Mouse (Mus musculus) hindbrain, embryonic 15.5 days (tissue): ENCODE measurements around the gene Chrm1. TPM values are rescaled to one million over a fixed set of nuclear protein-coding genes. Genes with fewer than 3 reads are reported as not detected.

Source experiments
- ATAC-seq: fragments of 200-750 bp; cut with Nextera tagmentation; 2 replicates; pipeline ENCODE4 v1.8.0; 2017; ENCODE audit warnings: low read depth, moderate number of reproducible peaks, moderate TSS enrichment; ENCODE audit not compliant: low FRiP score
- H3K27ac ChIP-seq: fragments of 300-500 bp; sonication (generic); replicated peaks from 2 replicates; pipeline ENCODE4 v1.5.1; 2015; ENCODE audit warnings: mild to moderate bottlenecking, inconsistent platforms
- H3K27me3 ChIP-seq: fragments of 300-500 bp; sonication (generic); 2 replicates; pipeline ENCODE4 v1.6.1; 2015; ENCODE audit warnings: control low read depth, inconsistent platforms
- H3K36me3 ChIP-seq: fragments of 300-500 bp; sonication (generic); 2 replicates; pipeline ENCODE4 v1.6.1; 2015; ENCODE audit warnings: control low read depth, inconsistent platforms
- H3K4me1 ChIP-seq: fragments of 300-500 bp; sonication (generic); replicated peaks from 2 replicates; pipeline ENCODE4 v1.6.1; 2015; ENCODE audit warnings: control low read depth, inconsistent platforms
- H3K4me2 ChIP-seq: fragments of 300-500 bp; sonication (generic); 2 replicates; pipeline ENCODE4 v1.6.1; 2015; ENCODE audit warnings: moderate library complexity, mild to moderate bottlenecking, inconsistent platforms
- H3K4me3 ChIP-seq: fragments of 300-500 bp; sonication (generic); 2 replicates; pipeline ENCODE4 v1.5.1; 2015; ENCODE audit warnings: mild to moderate bottlenecking, inconsistent platforms
- H3K9ac ChIP-seq: fragments of 300-500 bp; sonication (generic); 2 replicates; pipeline ENCODE4 v1.6.1; 2015; ENCODE audit warnings: inconsistent platforms
- H3K9me3 ChIP-seq: fragments of 300-500 bp; sonication (generic); 2 replicates; pipeline ENCODE4 v1.6.1; 2016; ENCODE audit warnings: control low read depth, inconsistent platforms
- WGBS: fragments of 180-500 bp; shearing (Covaris S2); methylation state at CpG from one replicate; pipeline ENCODE4 v1.1.7; 2015; 5-methylcytosine and 5-hydroxymethylcytosine counted together
- polyA plus RNA-seq: library from polyadenylated mRNA; unstranded; fragments of >200 nt; fragmentation: Nextera tagmentation; extraction: Ambion mirVana; gene quantifications from 2 replicates; pipeline ENCODE4 v1.2.1, GENCODE M21; 2015

Gene Chrm1
- polyA plus RNA-seq, 1 experiment from 2014 or later: 0.54 TPM

DNA sequence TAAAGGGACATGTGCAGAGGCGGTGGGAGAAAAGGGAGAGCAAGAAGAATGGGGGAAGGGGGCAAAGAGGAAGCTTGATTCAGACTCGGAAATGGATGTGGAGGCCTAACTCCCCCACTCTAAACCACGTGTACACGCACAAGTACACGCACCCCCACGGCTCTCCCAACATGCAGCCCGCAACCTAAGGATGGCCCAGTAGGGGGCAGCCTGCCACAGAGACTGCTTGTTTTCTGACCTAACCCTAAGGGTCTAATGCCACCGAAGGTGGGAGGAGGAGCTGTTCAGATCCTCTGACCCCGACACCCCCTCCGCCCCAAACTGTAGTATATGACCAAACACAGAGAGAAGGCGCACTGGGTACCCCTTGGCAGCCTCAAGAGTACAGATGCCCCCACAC lies 1.3 kb upstream of the Chrm1 start:
- peak; percentile 61 for ATAC-seq
- Histone ChIP-seq H3K27me3 (no peaks in the 10 kb centered on the region), H3K36me3 (no peaks in the 10 kb centered on the region), H3K27ac (peak overlapping the region; percentile 44; the same call in 1 of the 2 replicates), H3K9ac (peak overlapping the region; percentile 61), H3K9me3 (no peaks in the 10 kb centered on the region), H3K4me1 (peaks cover 26% of the 10 kb centered on the region), H3K4me2 (peak overlapping the region; percentile 96), H3K4me3 (peak overlapping the region; percentile 49)
- 4% methylated on average over 11 of the region's 11 CpGs for WGBS

GRCm38 (mm10) chr19:8663911-8664421 lies 377 bp downstream of the Chrm1 start:
- peak overlapping the region; percentile 29; the same call in 1 of the 2 replicates for H3K4me2 ChIP-seq

DNA sequence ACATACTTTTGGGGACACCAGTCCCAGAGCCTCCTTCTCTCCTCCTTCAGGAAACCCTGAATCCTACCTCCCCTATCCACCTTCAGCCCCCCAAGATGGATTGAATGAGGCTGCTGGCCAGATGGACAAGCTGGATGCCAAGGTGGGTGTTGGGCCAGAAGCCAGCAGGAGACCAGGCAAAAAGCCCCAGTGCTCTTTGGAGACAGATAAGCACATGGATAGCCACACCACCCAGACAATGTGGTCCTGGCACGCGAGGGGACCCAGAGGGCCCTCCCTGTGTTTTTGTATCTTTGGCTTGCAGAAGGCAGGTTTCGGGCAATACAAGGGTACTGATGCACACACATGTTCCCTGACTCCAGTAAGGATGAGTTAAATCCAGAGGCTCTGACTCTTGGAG lies 1.3 kb downstream of the Chrm1 start:
- Histone ChIP-seq H3K9ac (no peak overlapping the region), H3K27ac (no peak overlapping the region), H3K36me3 (no peaks in the 10 kb centered on the region), H3K4me2 (peak overlapping the region; percentile 29; the same call in 1 of the 2 replicates), H3K4me1 (peaks cover 26% of the 10 kb centered on the region), H3K4me3 (no peak overlapping the region), H3K9me3 (no peaks in the 10 kb centered on the region), H3K27me3 (no peaks in the 10 kb centered on the region)
- 88% methylated on average over 3 of the region's 3 CpGs for WGBS
- ATAC-seq: no peak

More at GRCm38 (mm10) chr19:8663911-8664421, 377 bp downstream of the Chrm1 start:
- Histone ChIP-seq H3K36me3 (no peaks in the 10 kb centered on the region), H3K27me3 (no peaks in the 10 kb centered on the region), H3K9ac (no peak overlapping the region), H3K4me1 (peaks cover 26% of the 10 kb centered on the region), H3K4me3 (no peak overlapping the region), H3K9me3 (no peaks in the 10 kb centered on the region), H3K27ac (no peak overlapping the region)
- 0 out of 2 replicates have a peak, but pooled peaks have one; percentile 2 for ATAC-seq
- WGBS: 52% methylated on average over 10 of the region's 10 CpGs

GRCm38 (mm10) chr19:8665746-8666145 lies 2.2 kb downstream of the Chrm1 start:
- WGBS: 44% methylated on average over 5 of the region's 5 CpGs
- no peak overlapping the region for H3K9ac ChIP-seq

GRCm38 (mm10) chr19:8672859-8673258 lies 9.3 kb downstream of the Chrm1 start:
- Histone ChIP-seq H3K4me2 (no peak overlapping the region), H3K36me3 (no peaks in the 10 kb centered on the region), H3K27me3 (no peaks in the 10 kb centered on the region), H3K27ac (no peak overlapping the region), H3K9ac (no peak overlapping the region), H3K9me3 (no peaks in the 10 kb centered on the region), H3K4me1 (no peaks in the 10 kb centered on the region), H3K4me3 (no peak overlapping the region)
- WGBS: 95% methylated on average over 3 of the region's 3 CpGs
- no peak for ATAC-seq

More at GRCm38 (mm10) chr19:8665746-8666145, 2.2 kb downstream of the Chrm1 start:
- Histone ChIP-seq H3K9me3 (no peaks in the 10 kb centered on the region), H3K27ac (no peak overlapping the region), H3K27me3 (no peaks in the 10 kb centered on the region), H3K4me1 (peaks cover 26% of the 10 kb centered on the region), H3K36me3 (no peaks in the 10 kb centered on the region), H3K4me3 (no peak overlapping the region), H3K4me2 (no peak overlapping the region)
- no peak for ATAC-seq

DNA sequence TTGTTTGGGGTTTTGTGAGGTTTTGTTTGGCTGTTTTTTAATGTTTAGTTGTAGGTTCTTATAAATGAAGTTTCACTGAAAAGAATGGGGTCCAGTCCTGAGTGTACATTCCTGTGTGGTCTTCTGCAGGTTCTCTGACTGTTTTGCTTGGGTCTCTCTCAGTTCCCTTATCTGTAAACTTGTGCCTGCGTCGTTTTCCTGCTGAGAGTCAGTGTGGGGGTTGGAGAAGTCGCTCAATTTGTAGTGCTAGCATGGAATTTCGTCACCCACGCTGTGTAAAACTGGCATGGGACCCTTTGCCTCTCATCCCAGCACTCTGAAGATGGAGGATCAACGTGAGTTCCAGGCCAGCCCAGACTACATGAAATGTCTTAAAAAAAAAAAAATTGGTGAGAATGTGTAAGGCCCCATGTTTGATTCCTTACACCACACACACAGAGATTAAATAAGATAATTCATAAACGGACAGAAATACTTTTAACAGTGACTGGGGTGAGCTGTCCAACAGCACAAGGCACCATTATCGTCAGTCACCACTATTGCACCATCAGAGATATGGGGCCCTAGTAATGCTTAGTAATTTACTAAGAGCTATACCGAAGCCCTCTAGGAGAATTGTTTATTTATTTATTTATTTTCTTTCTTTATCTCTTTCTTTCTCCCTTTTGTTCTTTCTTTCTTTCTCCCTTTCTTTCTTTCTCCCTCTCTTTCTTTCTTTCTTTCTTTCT lies 9.9 kb downstream of the Chrm1 start:
- Histone ChIP-seq H3K36me3 (no peaks in the 10 kb centered on the region), H3K4me3 (no peak overlapping the region), H3K27ac (no peak overlapping the region), H3K27me3 (no peaks in the 10 kb centered on the region), H3K4me2 (no peak overlapping the region), H3K9ac (no peak overlapping the region), H3K9me3 (no peaks in the 10 kb centered on the region), H3K4me1 (no peaks in the 10 kb centered on the region)
- ATAC-seq: no peak
- 80% methylated on average over 9 of the region's 9 CpGs for WGBS

GRCm38 (mm10) chr19:8679031-8679779 lies 15.6 kb downstream of the Chrm1 start:
- WGBS: 28% methylated on average over 18 of the region's 18 CpGs
- no peak overlapping the region for H3K27ac ChIP-seq

DNA sequence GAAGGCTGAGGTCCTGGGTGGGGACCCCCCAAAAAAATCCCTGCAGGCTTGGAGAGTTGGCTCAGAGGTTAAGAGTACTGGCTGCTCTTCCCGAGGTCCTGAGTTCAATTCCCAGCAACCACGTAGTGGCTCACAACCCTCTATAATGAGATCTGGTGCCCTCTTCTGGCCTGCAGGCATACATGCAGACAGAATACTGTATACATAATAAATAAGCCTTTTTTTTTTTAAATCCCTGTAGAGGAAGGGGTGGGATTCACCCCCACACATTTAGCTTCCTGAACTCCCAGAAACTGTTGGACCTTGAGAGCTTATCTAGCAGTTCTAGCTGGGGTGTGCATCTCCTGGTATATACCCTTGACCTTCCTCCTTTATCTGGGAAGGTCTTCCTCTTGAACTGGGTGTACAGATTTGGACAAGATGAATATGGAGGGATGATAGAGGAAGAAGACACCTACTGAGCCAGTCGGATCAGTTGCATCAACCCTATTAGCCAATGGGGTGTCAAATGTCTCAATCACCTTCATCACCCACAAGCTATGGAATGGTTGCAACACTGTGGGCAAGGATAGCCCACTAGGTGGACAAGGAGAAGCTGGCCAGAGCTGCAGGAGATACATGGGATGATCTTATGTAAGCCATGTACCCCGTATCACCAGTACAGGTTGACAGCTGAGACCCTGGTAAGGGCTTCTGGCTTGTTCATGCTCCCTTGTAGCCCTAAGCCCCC lies 18.2 kb downstream of the Chrm1 start:
- Histone ChIP-seq H3K27ac (no peak overlapping the region), H3K4me1 (no peaks in the 10 kb centered on the region), H3K36me3 (no peaks in the 10 kb centered on the region), H3K9me3 (no peaks in the 10 kb centered on the region), H3K4me3 (no peak overlapping the region), H3K27me3 (no peaks in the 10 kb centered on the region), H3K4me2 (no peak overlapping the region), H3K9ac (no peak overlapping the region)
- no peak for ATAC-seq
- 92% methylated on average over 4 of the region's 4 CpGs for WGBS

More at GRCm38 (mm10) chr19:8679031-8679779, 15.6 kb downstream of the Chrm1 start:
- Histone ChIP-seq H3K36me3 (no peaks in the 10 kb centered on the region), H3K4me3 (no peak overlapping the region), H3K9ac (no peak overlapping the region), H3K4me2 (no peak overlapping the region), H3K27me3 (no peaks in the 10 kb centered on the region), H3K4me1 (no peaks in the 10 kb centered on the region), H3K9me3 (no peaks in the 10 kb centered on the region)
- ATAC-seq: no peak

DNA sequence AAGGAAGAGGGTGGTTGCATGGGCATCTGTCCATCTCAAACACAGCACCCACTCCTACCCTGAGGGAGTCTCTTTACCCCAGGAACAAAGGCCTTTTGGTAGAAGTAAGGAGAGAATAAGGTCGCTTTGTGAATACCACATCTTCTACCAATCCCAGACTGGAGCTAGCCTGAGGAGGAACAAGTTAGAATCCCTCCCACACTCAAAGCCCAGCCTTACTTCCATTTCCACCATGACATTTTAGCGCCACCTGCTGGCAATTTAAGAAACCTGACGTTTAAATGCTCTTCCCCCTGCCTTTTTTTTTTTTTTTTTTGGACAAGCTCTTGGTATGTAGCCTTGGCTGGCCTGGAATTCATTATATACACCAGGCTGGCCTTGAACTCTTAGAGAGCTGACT lies 19.4 kb downstream of the Chrm1 start:
- Histone ChIP-seq H3K9ac (no peak overlapping the region), H3K4me3 (no peak overlapping the region), H3K27me3 (no peaks in the 10 kb centered on the region), H3K27ac (no peak overlapping the region), H3K9me3 (no peaks in the 10 kb centered on the region), H3K36me3 (no peaks in the 10 kb centered on the region), H3K4me2 (no peak overlapping the region), H3K4me1 (no peaks in the 10 kb centered on the region)
- WGBS: 0% methylated on average over 3 of the region's 3 CpGs
- peak; percentile 63; the same call in 1 of the 2 replicates for ATAC-seq

GRCm38 (mm10) chr19:8683627-8684026 lies 20.0 kb downstream of the Chrm1 start:
- Histone ChIP-seq H3K4me3 (no peak overlapping the region), H3K36me3 (no peaks in the 10 kb centered on the region), H3K4me2 (no peak overlapping the region)

GRCm38 (mm10) chr19:8691871-8692539 lies 28.4 kb downstream of the Chrm1 start:
- no peak overlapping the region for H3K4me3 ChIP-seq
- H3K36me3 ChIP-seq: no peaks in the 10 kb centered on the region
- WGBS: 53% methylated on average over 9 of the region's 9 CpGs
- no peak overlapping the region for H3K4me2 ChIP-seq
- H3K9me3 ChIP-seq: no peaks in the 10 kb centered on the region
- H3K4me1 ChIP-seq: no peaks in the 10 kb centered on the region
- no peaks in the 10 kb centered on the region for H3K27me3 ChIP-seq
- no peak for ATAC-seq
- 0 out of 2 replicates have a peak overlapping the region, but pooled peaks have one; percentile 3 for H3K27ac ChIP-seq
- H3K9ac ChIP-seq: no peak overlapping the region

More at GRCm38 (mm10) chr19:8683627-8684026, 20.0 kb downstream of the Chrm1 start:
- 89% methylated on average over 2 of the region's 2 CpGs for WGBS
- Histone ChIP-seq H3K27me3 (no peaks in the 10 kb centered on the region), H3K9me3 (no peaks in the 10 kb centered on the region), H3K9ac (no peak overlapping the region), H3K27ac (no peak overlapping the region), H3K4me1 (no peaks in the 10 kb centered on the region)
- no peak for ATAC-seq
